Mouse (Mus musculus) hindlimb bud, embryonic 11.5 days (tissue): ENCODE measurements at regions not wholly inside any gene's neighbourhood (a gene's known extent, or its start where the extent isn't known, plus 50 kb on each side); places are given as distances from the start of the nearest gene placed in this dataset.

Experiments used
- DNase-seq: peaks from one replicate; pipeline ENCODE4 v3.0.0-alpha.2; 2012; ENCODE audit warnings: low read depth, low spot score; ENCODE audit errors: extremely low spot score

GRCm38 (mm10) chr6:94961821-94962220, 155.2 kb upstream of the Kbtbd8 start:
- no peak for DNase-seq

GRCm38 (mm10) chr6:94957990-94958389, 159.1 kb upstream of the Kbtbd8 start:
- DNase-seq, result no peak

- DNase-seq, result no peak
Observed at GRCm38 (mm10) chr6:94957172-94957668, 159.8 kb upstream of the Kbtbd8 start.

GRCm38 (mm10) chr6:94954580-94954979, 162.5 kb upstream of the Kbtbd8 start:
- no peak for DNase-seq

- DNase-seq, result no peak
Observed at GRCm38 (mm10) chr6:94953658-94954057, 163.4 kb upstream of the Kbtbd8 start.

GRCm38 (mm10) chr6:94951971-94952768, 164.9 kb upstream of the Kbtbd8 start:
- no peak for DNase-seq

- DNase-seq, result no peak
Observed at GRCm38 (mm10) chr6:94950944-94951343, 166.1 kb upstream of the Kbtbd8 start.

- DNase-seq, result no peak
Observed at GRCm38 (mm10) chr6:94950319-94950718, 166.7 kb upstream of the Kbtbd8 start.

- no peak for DNase-seq
Observed at GRCm38 (mm10) chr6:94946352-94946900, 170.6 kb upstream of the Kbtbd8 start.

- no peak for DNase-seq
Observed at GRCm38 (mm10) chr6:94945715-94946114, 171.3 kb upstream of the Kbtbd8 start.

GRCm38 (mm10) chr6:94944196-94944595, 172.8 kb upstream of the Kbtbd8 start:
- DNase-seq, result no peak

GRCm38 (mm10) chr6:94938949-94939348, 178.1 kb upstream of the Kbtbd8 start:
- no peak for DNase-seq

- DNase-seq, result no peak
Observed at GRCm38 (mm10) chr6:94936206-94936605, 180.8 kb upstream of the Kbtbd8 start.

GRCm38 (mm10) chr6:94935706-94936105, 181.3 kb upstream of the Kbtbd8 start:
- DNase-seq, result no peak

GRCm38 (mm10) chr6:94927811-94928210, 189.2 kb upstream of the Kbtbd8 start:
- DNase-seq, result no peak

- no peak for DNase-seq
Observed at GRCm38 (mm10) chr6:94926652-94927211, 190.3 kb upstream of the Kbtbd8 start.

GRCm38 (mm10) chr6:94925408-94925807, 191.6 kb upstream of the Kbtbd8 start:
- DNase-seq, result no peak

- no peak for DNase-seq
Observed at GRCm38 (mm10) chr6:94924338-94925039, 192.6 kb upstream of the Kbtbd8 start.

- no peak for DNase-seq
Observed at GRCm38 (mm10) chr6:94921741-94922140, 195.3 kb upstream of the Kbtbd8 start.

- DNase-seq, result no peak
Observed at GRCm38 (mm10) chr6:94920770-94921169, 196.3 kb upstream of the Kbtbd8 start.

- DNase-seq, result no peak
Observed at GRCm38 (mm10) chr6:94919194-94919743, 197.8 kb upstream of the Kbtbd8 start.
